Mouse (Mus musculus) intestine, embryonic 16.5 days (tissue): ENCODE measurements around the gene Zfp423. TPM values are rescaled to one million over a fixed set of nuclear protein-coding genes. Genes with fewer than 3 reads are reported as not detected.

Experiments
- ATAC-seq: fragments of 200-750 bp; cut with Nextera tagmentation; 2 replicates; pipeline ENCODE4 v1.8.0; 2017; ENCODE audit warnings: moderate TSS enrichment, moderate library complexity
- H3K27ac ChIP-seq: fragments of 300-500 bp; sonication (generic); 2 replicates; pipeline ENCODE4 v1.5.1; 2014; ENCODE audit warnings: mild to moderate bottlenecking, low read length
- H3K27me3 ChIP-seq: fragments of 300-500 bp; sonication (generic); replicated peaks from 2 replicates; pipeline ENCODE4 v1.6.1; 2014; ENCODE audit warnings: low read length, control low read depth, mixed read lengths; ENCODE audit not compliant: control insufficient read depth, insufficient read depth
- H3K36me3 ChIP-seq: fragments of 300-500 bp; sonication (generic); 2 replicates; pipeline ENCODE4 v1.6.1; 2014; ENCODE audit warnings: low read length, control low read depth; ENCODE audit not compliant: control insufficient read depth, insufficient read depth
- H3K4me1 ChIP-seq: fragments of 300-500 bp; sonication (generic); 2 replicates; pipeline ENCODE4 v1.6.1; 2014; ENCODE audit warnings: low read length, control low read depth, mixed read lengths; ENCODE audit not compliant: control insufficient read depth, insufficient read depth
- H3K4me2 ChIP-seq: fragments of 300-500 bp; sonication (generic); 2 replicates; pipeline ENCODE4 v1.6.1; 2014; ENCODE audit warnings: low read depth, low read length, control low read depth
- H3K4me3 ChIP-seq: fragments of 300-500 bp; sonication (generic); 2 replicates; pipeline ENCODE4 v1.5.1; 2014; ENCODE audit warnings: mild to moderate bottlenecking, low read length
- H3K9ac ChIP-seq: fragments of 300-500 bp; sonication (generic); 2 replicates; pipeline ENCODE4 v1.6.1; 2014; ENCODE audit warnings: low read depth, low read length
- H3K9me3 ChIP-seq: fragments of 300-500 bp; sonication (generic); 2 replicates; pipeline ENCODE4 v1.6.1; 2016; ENCODE audit warnings: low read length, control low read depth; ENCODE audit not compliant: control insufficient read depth
- WGBS: fragments of 180-500 bp; shearing (Covaris S2); extraction: QIAGEN DNeasy Blood & Tissue Kit; methylation state at CpG from one replicate; pipeline ENCODE4 v1.1.7; 2014; 5-methylcytosine and 5-hydroxymethylcytosine counted together
- polyA plus RNA-seq: library from polyadenylated mRNA; unstranded; fragments of >200 nt; fragmentation: Nextera tagmentation; extraction: Ambion mirVana; gene quantifications from 2 replicates; pipeline ENCODE4 v1.2.1, GENCODE M21; 2015

Gene Zfp423
- polyA plus RNA-seq, 1 experiment from 2014 or later = 2.4 TPM

DNA sequence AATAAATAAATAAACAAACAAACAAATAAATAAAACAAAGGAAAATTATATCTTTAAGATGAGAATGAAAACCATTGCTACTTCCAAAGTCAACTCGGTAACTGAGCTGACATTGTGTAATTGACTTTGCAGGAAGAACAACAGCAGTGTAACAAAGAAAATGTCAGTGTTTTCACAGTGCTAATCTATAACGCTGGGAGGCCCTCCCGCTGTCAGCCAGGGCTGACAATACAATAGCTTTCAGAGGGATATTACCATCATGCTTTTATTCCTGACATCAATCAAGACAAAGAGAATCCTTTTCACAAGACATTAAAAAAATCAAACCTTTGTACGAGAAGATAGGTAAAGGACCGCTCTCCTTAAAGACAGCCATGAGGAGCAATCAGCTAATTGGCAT, 5.9 kb downstream of the Zfp423 start:
- ATAC-seq = no peak
- Histone ChIP-seq H3K4me3 (no peak overlapping the region), H3K4me1 (peaks cover 7% of the 10 kb centered on the region), H3K27me3 (no peaks in the 10 kb centered on the region; the same call in 1 of the 2 replicates), H3K36me3 (no peaks in the 10 kb centered on the region), H3K9me3 (no peaks in the 10 kb centered on the region), H3K4me2 (no peak overlapping the region), H3K9ac (no peak overlapping the region), H3K27ac (no peak overlapping the region)
- WGBS = 56% methylated on average over 5 of the region's 5 CpGs

DNA sequence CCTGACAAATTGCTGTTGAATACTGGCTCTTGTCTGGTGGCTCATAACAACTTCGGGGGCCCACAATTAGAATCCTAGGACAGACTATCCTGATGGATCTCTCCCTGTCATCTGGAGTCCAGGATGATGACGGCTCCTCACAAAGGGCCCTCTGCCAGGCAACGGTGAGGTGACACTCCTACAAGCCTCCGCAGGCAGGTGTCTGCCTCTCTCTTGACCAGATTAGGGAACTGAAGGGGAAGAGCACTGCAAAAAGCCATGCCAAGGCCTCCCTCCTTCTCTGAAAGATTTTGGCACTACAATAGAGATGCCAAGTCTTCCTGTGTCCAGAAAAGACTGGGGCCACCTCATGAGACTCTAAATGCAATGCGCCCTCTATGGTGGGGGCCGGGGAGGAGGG, 7.1 kb downstream of the Zfp423 start:
- Histone ChIP-seq H3K4me3 (no peak overlapping the region), H3K27ac (no peak overlapping the region), H3K9ac (no peak overlapping the region), H3K27me3 (no peaks in the 10 kb centered on the region; the same call in 1 of the 2 replicates), H3K9me3 (no peaks in the 10 kb centered on the region), H3K4me1 (no peaks in the 10 kb centered on the region), H3K4me2 (no peak overlapping the region), H3K36me3 (no peaks in the 10 kb centered on the region)
- WGBS = 76% methylated on average over 6 of the region's 6 CpGs
- no peak for ATAC-seq

DNA sequence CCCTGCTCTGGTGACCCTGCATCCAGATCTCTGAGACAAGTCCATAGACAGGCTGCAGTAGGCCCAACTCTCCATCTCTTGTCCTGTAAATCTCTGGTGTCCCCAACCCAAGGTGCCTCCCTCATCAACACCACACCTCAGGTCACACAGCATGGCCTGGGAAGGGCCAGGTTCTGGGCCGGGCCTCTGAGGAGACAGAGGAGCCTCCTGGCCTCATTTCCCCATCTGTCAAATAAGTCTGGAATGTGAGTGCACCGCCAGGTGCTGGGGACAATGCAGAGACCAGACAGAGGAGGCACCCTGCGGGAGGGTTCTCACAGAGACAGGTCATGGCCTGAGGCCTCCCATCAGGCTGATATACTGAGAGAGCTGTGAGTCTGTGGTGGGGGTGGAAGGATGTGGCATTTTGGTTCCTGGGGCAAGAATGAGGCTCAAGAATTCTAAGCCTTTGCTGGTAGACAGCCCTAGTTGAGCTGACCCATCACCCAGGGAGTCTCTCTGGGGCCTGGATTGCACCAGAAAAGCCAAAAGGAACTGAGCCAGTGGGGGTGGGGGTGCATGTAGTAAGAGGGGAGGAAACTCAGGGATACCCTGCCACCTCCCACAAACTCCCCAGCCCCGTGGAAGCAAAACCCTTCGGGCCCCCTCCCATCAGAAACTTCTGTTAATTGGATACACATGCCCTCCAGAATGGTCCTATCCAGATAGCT, 15.0 kb downstream of the Zfp423 start:
- Histone ChIP-seq H3K4me2 (no peak overlapping the region), H3K27me3 (no peaks in the 10 kb centered on the region), H3K4me1 (peaks cover 9% of the 10 kb centered on the region), H3K27ac (no peak overlapping the region), H3K9me3 (no peaks in the 10 kb centered on the region), H3K36me3 (no peaks in the 10 kb centered on the region), H3K9ac (peak overlapping the region; percentile 71; the same call in 1 of the 2 replicates), H3K4me3 (no peak overlapping the region)
- ATAC-seq = no peak
- WGBS = 46% methylated on average over 5 of the region's 5 CpGs

DNA sequence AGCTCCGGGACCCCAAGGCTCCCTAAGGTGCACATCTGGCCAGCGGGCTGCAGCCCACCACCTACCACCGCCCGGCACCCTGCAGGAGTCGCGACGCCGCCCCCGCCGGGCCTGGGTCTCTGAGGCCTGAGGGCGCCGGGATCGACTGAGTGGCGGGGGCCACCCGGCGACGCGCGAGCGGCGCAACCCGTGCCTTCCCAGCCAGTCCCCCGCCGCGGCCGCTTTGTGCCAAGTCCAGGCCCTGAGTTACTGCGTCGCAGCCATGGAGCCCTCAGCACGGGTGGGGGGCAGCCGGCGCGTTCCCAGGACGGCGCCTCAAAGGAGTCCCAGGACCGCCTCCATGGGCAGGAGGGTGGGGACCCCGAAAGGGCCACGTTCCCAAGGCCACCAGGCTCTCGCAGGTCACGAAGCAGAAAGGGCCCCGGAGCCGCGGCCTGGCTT, 15.7 kb downstream of the Zfp423 start:
- H3K4me2 ChIP-seq = peak overlapping the region; percentile 95
- H3K4me1 ChIP-seq = peaks cover 16% of the 10 kb centered on the region
- WGBS = 8% methylated on average over 42 of the region's 42 CpGs
- H3K9me3 ChIP-seq = no peaks in the 10 kb centered on the region
- H3K27ac ChIP-seq = no peak overlapping the region
- no peaks in the 10 kb centered on the region for H3K36me3 ChIP-seq
- H3K27me3 ChIP-seq = no peaks in the 10 kb centered on the region
- peak overlapping the region; percentile 54 for H3K4me3 ChIP-seq
- peak; percentile 26; the same call in 1 of the 2 replicates for ATAC-seq
- H3K9ac ChIP-seq = peak overlapping the region; percentile 71

DNA sequence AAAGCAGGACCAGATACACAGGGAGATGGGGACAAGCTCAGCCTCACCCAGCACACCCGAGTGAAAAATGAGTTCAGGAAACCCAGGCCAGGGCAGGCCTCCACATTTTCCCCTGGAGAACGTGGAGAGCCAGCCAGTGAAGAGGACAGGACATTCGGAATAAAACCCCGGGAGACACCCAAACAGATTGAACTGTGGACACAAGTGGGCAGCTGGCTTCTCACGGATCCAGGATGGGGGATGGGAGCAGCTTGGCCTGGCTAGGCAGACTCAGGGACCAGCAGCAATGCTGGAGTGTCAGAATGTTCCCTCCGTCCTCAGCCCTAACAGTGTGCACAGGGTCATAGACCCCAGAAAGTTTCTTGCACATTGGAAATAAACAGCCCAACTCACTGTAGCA, 18.7 kb downstream of the Zfp423 start:
- Histone ChIP-seq H3K4me1 (peaks cover 26% of the 10 kb centered on the region), H3K27me3 (no peaks in the 10 kb centered on the region), H3K9me3 (no peaks in the 10 kb centered on the region), H3K9ac (no peak overlapping the region), H3K27ac (no peak overlapping the region), H3K4me2 (no peak overlapping the region), H3K4me3 (no peak overlapping the region), H3K36me3 (no peaks in the 10 kb centered on the region)
- WGBS = 39% methylated on average over 6 of the region's 6 CpGs
- no peak for ATAC-seq

DNA sequence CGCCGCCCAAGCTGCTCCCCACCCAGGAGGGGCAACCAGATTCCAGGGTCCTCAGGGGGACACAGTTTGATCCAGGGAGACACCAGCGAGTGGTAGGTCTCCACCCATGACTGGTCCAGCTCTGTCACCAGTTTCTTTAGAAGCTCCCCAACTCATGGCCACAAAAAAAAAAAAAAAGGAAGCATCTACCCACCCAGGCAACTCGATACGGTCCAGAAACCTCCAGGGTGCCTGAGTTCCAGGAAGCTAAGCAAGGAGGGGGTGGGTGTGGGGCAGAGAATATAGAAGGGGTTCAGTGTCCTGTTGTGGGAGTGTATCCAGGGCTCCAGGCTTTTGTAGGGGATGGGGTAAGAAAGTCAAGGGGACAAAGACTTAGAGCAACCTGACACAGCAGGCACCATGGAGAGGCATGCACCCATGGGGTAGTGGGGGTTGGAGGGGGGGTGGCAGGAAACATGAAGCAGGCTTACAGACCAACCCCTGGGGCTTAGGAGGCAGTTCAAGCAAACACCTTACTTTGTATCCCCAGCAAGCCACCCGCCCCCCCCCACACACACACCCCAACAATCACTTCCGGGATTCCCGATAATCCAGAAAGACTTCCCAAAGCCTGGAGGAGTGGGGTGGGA, 20.0 kb downstream of the Zfp423 start:
- Histone ChIP-seq H3K4me3 (peak overlapping the region; percentile 29; the same call in 1 of the 2 replicates), H3K4me2 (peak overlapping the region; percentile 60), H3K9ac (peak overlapping the region; percentile 55; the same call in 1 of the 2 replicates), H3K9me3 (no peaks in the 10 kb centered on the region), H3K27ac (peak overlapping the region; percentile 76; the same call in 1 of the 2 replicates), H3K4me1 (peaks cover 26% of the 10 kb centered on the region), H3K27me3 (no peaks in the 10 kb centered on the region), H3K36me3 (no peaks in the 10 kb centered on the region)
- no peak for ATAC-seq
- WGBS = 21% methylated on average over 8 of the region's 8 CpGs

DNA sequence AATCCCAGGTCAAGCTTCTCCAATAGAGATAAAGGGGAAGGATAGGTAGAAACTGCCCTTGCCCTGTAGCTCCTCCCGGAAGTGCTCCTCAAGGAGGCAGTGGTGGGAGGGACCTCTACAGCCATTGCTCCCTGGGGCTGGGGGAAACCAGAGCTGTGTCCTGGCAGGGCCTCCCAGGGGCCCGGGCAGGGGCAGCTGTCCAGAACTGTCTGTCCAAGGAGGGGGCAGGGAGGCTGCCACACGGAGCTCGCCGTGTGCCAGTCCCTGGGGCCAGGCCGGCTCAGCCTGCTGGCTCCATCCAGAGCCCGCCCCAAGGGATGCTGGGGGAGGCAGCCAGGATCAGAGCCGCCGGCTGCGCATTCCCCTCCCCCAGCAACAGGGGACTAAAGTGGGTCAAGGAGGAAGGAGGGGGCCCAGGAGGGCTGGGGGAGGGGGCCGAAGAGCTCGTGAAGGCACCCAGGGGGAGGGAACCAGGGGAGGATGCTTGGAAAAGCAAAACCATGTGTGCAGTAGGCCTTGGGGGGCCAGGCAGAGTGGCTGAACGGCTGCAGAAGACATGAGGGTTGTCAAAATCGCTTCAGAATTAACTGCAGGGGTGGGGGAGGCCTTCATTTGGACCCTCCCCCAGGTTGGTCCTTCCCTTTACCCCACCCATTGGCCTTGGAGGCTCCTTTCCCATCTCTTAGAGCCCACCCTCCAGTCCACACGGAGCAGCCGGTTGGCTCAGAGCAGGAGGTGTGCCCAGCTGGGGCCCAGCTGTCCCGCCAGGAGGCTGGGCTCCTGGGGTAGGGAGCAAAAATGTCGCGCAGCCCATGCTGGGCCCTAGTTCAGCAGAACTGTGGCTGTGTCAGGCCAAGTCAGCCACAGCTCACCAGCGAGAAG, 20.8 kb downstream of the Zfp423 start:
- no peaks in the 10 kb centered on the region for H3K9me3 ChIP-seq

DNA sequence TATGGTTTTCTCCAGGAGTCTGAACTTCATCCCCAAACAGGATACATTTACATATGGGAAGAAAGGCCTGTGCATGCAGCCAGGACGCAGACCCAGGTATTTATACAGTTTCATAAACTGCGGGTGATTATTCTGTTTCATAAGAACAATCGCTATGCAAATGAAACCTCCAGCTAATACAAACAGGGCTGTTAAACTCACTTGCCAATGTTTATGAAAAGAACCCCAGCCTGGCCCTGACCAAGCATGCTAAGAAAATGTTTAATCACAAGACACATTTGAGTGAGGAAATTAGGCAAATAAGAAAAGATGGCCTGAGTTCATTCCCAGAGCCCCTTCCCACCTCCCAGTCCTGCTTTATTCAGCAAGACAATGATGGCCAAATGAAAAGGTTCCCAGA, 22.2 kb downstream of the Zfp423 start:
- Histone ChIP-seq H3K4me3 (no peak overlapping the region), H3K9ac (no peak overlapping the region), H3K27ac (no peak overlapping the region), H3K9me3 (no peaks in the 10 kb centered on the region), H3K4me1 (peaks cover 21% of the 10 kb centered on the region), H3K4me2 (no peak overlapping the region), H3K36me3 (no peaks in the 10 kb centered on the region), H3K27me3 (no peaks in the 10 kb centered on the region)
- 82% methylated on average over 3 of the region's 3 CpGs for WGBS
- ATAC-seq = no peak

More for the DNA sequence above, 20.8 kb downstream of the Zfp423 start:
- WGBS = 5% methylated on average over 20 of the region's 20 CpGs
- peak overlapping the region; percentile 29 for H3K4me3 ChIP-seq
- H3K36me3 ChIP-seq = no peaks in the 10 kb centered on the region
- peak overlapping the region; percentile 55 for H3K9ac ChIP-seq
- peaks cover 22% of the 10 kb centered on the region for H3K4me1 ChIP-seq
- peak overlapping the region; percentile 76 for H3K27ac ChIP-seq
- H3K4me2 ChIP-seq = peak overlapping the region; percentile 60
- ATAC-seq = peak; percentile 87
- no peaks in the 10 kb centered on the region for H3K27me3 ChIP-seq

DNA sequence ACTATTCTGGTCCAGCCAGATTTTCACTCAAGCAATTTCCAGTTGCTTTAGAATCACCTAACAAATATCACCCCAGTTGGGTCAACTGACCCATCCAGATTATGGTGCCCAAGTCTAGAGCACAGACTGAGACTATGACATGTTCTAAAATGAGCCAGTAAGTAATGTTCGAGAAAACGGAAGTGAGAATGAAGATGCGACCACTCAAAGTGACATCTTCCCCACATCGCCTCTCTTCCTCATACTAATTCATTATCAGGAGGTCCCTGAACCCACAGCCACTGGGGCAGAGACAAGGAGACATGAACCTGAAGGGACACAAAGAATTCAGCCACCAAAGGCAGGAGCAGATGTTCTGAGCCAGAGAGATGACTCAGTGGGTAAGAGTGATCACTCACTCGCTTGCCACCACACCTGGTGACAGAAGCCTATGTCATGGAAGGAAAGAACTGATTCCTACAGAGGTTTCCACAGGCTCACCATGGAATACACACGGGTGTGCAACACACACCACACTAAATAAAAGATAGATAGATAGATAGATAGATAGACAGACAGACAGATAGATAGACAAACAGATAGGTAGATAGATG, 24.2 kb downstream of the Zfp423 start:
- H3K4me3 ChIP-seq = no peak overlapping the region
- 93% methylated on average over 6 of the region's 6 CpGs for WGBS
- no peak overlapping the region for H3K27ac ChIP-seq
- H3K4me2 ChIP-seq = no peak overlapping the region
- H3K36me3 ChIP-seq = no peaks in the 10 kb centered on the region
- H3K27me3 ChIP-seq = no peaks in the 10 kb centered on the region
- H3K9ac ChIP-seq = no peak overlapping the region
- no peak for ATAC-seq
- H3K4me1 ChIP-seq = peaks cover 21% of the 10 kb centered on the region
- H3K9me3 ChIP-seq = no peaks in the 10 kb centered on the region
